Mouse (Mus musculus) MEL (cell line): ENCODE results near the gene Kirrel3. TPM values are rescaled to one million over a fixed set of nuclear protein-coding genes. Genes with fewer than 3 reads are reported as not detected.

Source experiments
- DNase-seq: peaks from one replicate; pipeline ENCODE4 v3.0.0; 2011; ENCODE audit warnings: low read depth, low spot score
- H3K27ac ChIP-seq: 2 replicates; pipeline ENCODE4 v1.5.1; 2012; ENCODE audit warnings: low read depth, mild to moderate bottlenecking, control low read depth, low read length, moderate library complexity; ENCODE audit not compliant: control insufficient read depth
- H3K27me3 ChIP-seq, 2 experiments: fragments of 150-350 bp in 1 of 2; sonication (generic) in 1 of 2; 2 replicates each; pipeline ENCODE4 v1.6.1; 2012; ENCODE audit warnings: low read length in 2 of 2, mild to moderate bottlenecking in 2 of 2, improper control_type of control experiment in 1 of 2, moderate library complexity in 1 of 2; ENCODE audit not compliant: insufficient read depth in 2 of 2, control insufficient read depth in 1 of 2
- H3K36me3 ChIP-seq, 2 experiments: 2 replicates each; pipeline ENCODE4 v1.6.1; 2012 to 2014; ENCODE audit warnings: low read length in 2 of 2, improper control_type of control experiment in 1 of 2, inconsistent platforms in 1 of 2, mild to moderate bottlenecking in 1 of 2; ENCODE audit not compliant: insufficient read depth in 2 of 2, control insufficient read depth in 1 of 2
- H3K4me1 ChIP-seq, 2 experiments: fragments of 150-350 bp in 1 of 2; sonication (generic) in 1 of 2; 2 replicates each; pipeline ENCODE4 v1.6.1; 2012; ENCODE audit warnings: low read length in 2 of 2, improper control_type of control experiment in 1 of 2, mild to moderate bottlenecking in 1 of 2; ENCODE audit not compliant: insufficient read depth in 2 of 2, control insufficient read depth in 1 of 2
- H3K4me3 ChIP-seq, 2 experiments: fragments of 150-350 bp in 1 of 2; sonication (generic) in 1 of 2; 2 replicates each; pipeline ENCODE4 v1.5.1; 2012; ENCODE audit warnings: low read depth in 2 of 2, low read length in 2 of 2, mild to moderate bottlenecking in 2 of 2, moderate library complexity in 2 of 2, control low read depth in 1 of 2, improper control_type of control experiment in 1 of 2; ENCODE audit not compliant: control insufficient read depth in 1 of 2, insufficient read depth in 1 of 2
- H3K79me2 ChIP-seq: 2 replicates; pipeline ENCODE4 v1.6.1; 2012; ENCODE audit warnings: mild to moderate bottlenecking, low read length, moderate library complexity; ENCODE audit not compliant: control insufficient read depth, poor library complexity, insufficient read depth
- H3K9ac ChIP-seq: 2 replicates; pipeline ENCODE4 v1.6.1; 2012; ENCODE audit warnings: low read depth, mild to moderate bottlenecking, control low read depth, low read length, moderate library complexity; ENCODE audit not compliant: control insufficient read depth, poor library complexity, severe bottlenecking
- H3K9me3 ChIP-seq: fragments of 150-350 bp; sonication (generic); replicated peaks from 2 replicates; pipeline ENCODE4 v1.6.1; 2012; ENCODE audit warnings: mild to moderate bottlenecking, low read length, improper control_type of control experiment, moderate library complexity; ENCODE audit not compliant: insufficient read depth
- BHLHE40 ChIP-seq: IDR thresholded peaks from 2 replicates; pipeline ENCODE4 v1.6.1; 2012; ENCODE audit warnings: low read depth, mild to moderate bottlenecking, inconsistent platforms, low read length, improper control_type of control experiment, borderline replicate concordance
- CHD2 ChIP-seq: IDR thresholded peaks from 2 replicates; pipeline ENCODE4 v1.6.1; 2011; ENCODE audit warnings: low read length, improper control_type of control experiment
- CTCF ChIP-seq, 3 experiments: IDR thresholded peaks in 2 of 3; conservative IDR thresholded peaks in 1 of 3; 2 replicates each; pipeline ENCODE4 v1.5.1; 2011 to 2012; ENCODE audit warnings: low read length in 3 of 3, low read depth in 2 of 3, mild to moderate bottlenecking in 2 of 3, improper control_type of control experiment in 1 of 3, inconsistent platforms in 1 of 3, mixed read lengths in 1 of 3, moderate library complexity in 1 of 3; ENCODE audit not compliant: control insufficient read depth in 1 of 3, insufficient read depth in 1 of 3, poor library complexity in 1 of 3, severe bottlenecking in 1 of 3
- ELF1 ChIP-seq: IDR thresholded peaks from 2 replicates; pipeline ENCODE4 v1.6.1; 2014; ENCODE audit warnings: low read depth, mild to moderate bottlenecking, inconsistent platforms, low read length, improper control_type of control experiment, moderate library complexity
- EP300 ChIP-seq, 2 experiments: IDR thresholded peaks; 2 replicates each; pipeline ENCODE4 v1.6.1; 2011; ENCODE audit warnings: improper control_type of control experiment in 2 of 2, low read length in 2 of 2, low read depth in 1 of 2, mild to moderate bottlenecking in 1 of 2
- GABPA ChIP-seq: IDR thresholded peaks from 2 replicates; pipeline ENCODE4 v1.6.1; 2012; ENCODE audit warnings: low read depth, mild to moderate bottlenecking, inconsistent platforms, low read length, improper control_type of control experiment, moderate library complexity
- JUND ChIP-seq: IDR thresholded peaks from 2 replicates; pipeline ENCODE4 v1.6.1; 2011; ENCODE audit warnings: low read depth, mild to moderate bottlenecking, improper control_type of control experiment, low read length
- KAT2A ChIP-seq: conservative IDR thresholded peaks from 2 replicates; pipeline ENCODE4 v1.6.1; 2012; ENCODE audit warnings: low read depth, low read length, improper control_type of control experiment, inconsistent platforms
- MAX ChIP-seq: IDR thresholded peaks from 2 replicates; pipeline ENCODE4 v1.6.1; 2011; ENCODE audit warnings: low read length, improper control_type of control experiment
- MAZ ChIP-seq: IDR thresholded peaks from 2 replicates; pipeline ENCODE4 v1.6.1; 2012; ENCODE audit warnings: low read depth, mild to moderate bottlenecking, inconsistent platforms, low read length, improper control_type of control experiment
- MEF2A ChIP-seq: IDR thresholded peaks from 2 replicates; pipeline ENCODE4 v1.6.1; 2014; ENCODE audit warnings: low read depth, mild to moderate bottlenecking, inconsistent platforms, low read length, improper control_type of control experiment; ENCODE audit not compliant: poor library complexity, insufficient replicate concordance, severe bottlenecking; ENCODE audit errors: extremely low read depth
- MXI1 ChIP-seq: IDR thresholded peaks from 2 replicates; pipeline ENCODE4 v1.6.1; 2011; ENCODE audit warnings: mild to moderate bottlenecking, low read depth, low read length, improper control_type of control experiment
- MYB ChIP-seq: IDR thresholded peaks from 2 replicates; pipeline ENCODE4 v1.6.1; 2011; ENCODE audit warnings: mild to moderate bottlenecking, low read depth, low read length, improper control_type of control experiment
- MYC ChIP-seq: IDR thresholded peaks from 2 replicates; pipeline ENCODE4 v1.6.1; 2011; ENCODE audit warnings: low read depth, mild to moderate bottlenecking, low read length, improper control_type of control experiment, moderate library complexity
- NELFE ChIP-seq: IDR thresholded peaks from 2 replicates; pipeline ENCODE4 v1.6.1; 2011; ENCODE audit warnings: low read depth, low read length, improper control_type of control experiment
- POLR2A ChIP-seq, 2 experiments: IDR thresholded peaks; 2 replicates each; pipeline ENCODE4 v1.6.1; 2011 to 2012; ENCODE audit warnings: low read length in 2 of 2, mild to moderate bottlenecking in 2 of 2, control low read depth in 1 of 2, improper control_type of control experiment in 1 of 2, low read depth in 1 of 2, moderate library complexity in 1 of 2; ENCODE audit not compliant: control insufficient read depth in 1 of 2, insufficient read depth in 1 of 2, poor library complexity in 1 of 2
- POLR2AphosphoS2 ChIP-seq: IDR thresholded peaks from 2 replicates; pipeline ENCODE4 v1.6.1; 2011; ENCODE audit warnings: low read length, improper control_type of control experiment
- RCOR1 ChIP-seq: IDR thresholded peaks from 2 replicates; pipeline ENCODE4 v1.6.1; 2012; ENCODE audit warnings: low read depth, mild to moderate bottlenecking, inconsistent platforms, low read length, improper control_type of control experiment
- SIN3A ChIP-seq: IDR thresholded peaks from 2 replicates; pipeline ENCODE4 v1.6.1; 2012; ENCODE audit warnings: low read length, improper control_type of control experiment, inconsistent platforms
- SMC3 ChIP-seq: IDR thresholded peaks from 2 replicates; pipeline ENCODE4 v1.6.1; 2011; ENCODE audit warnings: low read depth, low read length, improper control_type of control experiment
- TAL1 ChIP-seq: IDR thresholded peaks from 2 replicates; pipeline ENCODE4 v1.6.1; 2012; ENCODE audit warnings: mild to moderate bottlenecking, inconsistent platforms, low read length, moderate library complexity, mixed read lengths
- TBP ChIP-seq: IDR thresholded peaks from 2 replicates; pipeline ENCODE4 v1.8.0; 2011; ENCODE audit warnings: low read depth, low read length, improper control_type of control experiment
- USF1 ChIP-seq: IDR thresholded peaks from 2 replicates; pipeline ENCODE4 v1.6.1; 2014; ENCODE audit warnings: low read depth, mild to moderate bottlenecking, inconsistent platforms, low read length, improper control_type of control experiment, moderate library complexity
- USF2 ChIP-seq, 2 experiments: IDR thresholded peaks; 2 replicates each; pipeline ENCODE4 v1.6.1; 2011 to 2012; ENCODE audit warnings: improper control_type of control experiment in 2 of 2, low read length in 2 of 2, borderline replicate concordance in 1 of 2, inconsistent platforms in 1 of 2, low read depth in 1 of 2, mild to moderate bottlenecking in 1 of 2; ENCODE audit not compliant: insufficient read depth in 1 of 2
- ZC3H11A ChIP-seq: IDR thresholded peaks from 2 replicates; pipeline ENCODE4 v1.6.1; 2012; ENCODE audit warnings: low read depth, mild to moderate bottlenecking, inconsistent platforms, low read length, improper control_type of control experiment
- ZKSCAN1 ChIP-seq: IDR thresholded peaks from 2 replicates; pipeline ENCODE4 v1.6.1; 2012; ENCODE audit warnings: low read depth, mild to moderate bottlenecking, inconsistent platforms, low read length, improper control_type of control experiment, moderate library complexity
- ZMIZ1 ChIP-seq: IDR thresholded peaks from 2 replicates; pipeline ENCODE4 v1.6.1; 2012; ENCODE audit warnings: low read depth, mild to moderate bottlenecking, inconsistent platforms, low read length, improper control_type of control experiment, moderate library complexity
- polyA plus RNA-seq, 2 experiments: library from polyadenylated mRNA; stranded (reverse) in 1 of 2; unstranded in 1 of 2; fragments of >175 nt in 1 of 2; fragments of >200 nt in 1 of 2; gene quantifications; 2 replicates each; pipeline versions ENCODE4 v1.2.1 to v1.2.4; 2012; ENCODE audit warnings: low replicate concordance in 2 of 2, low read depth in 1 of 2; ENCODE audit not compliant: insufficient read length in 2 of 2, insufficient read depth in 1 of 2, missing spikeins in 1 of 2
- total RNA-seq: library from RNA; depleted of rRNA; stranded (reverse); fragments of 300-350 nt; gene quantifications from 2 replicates; pipeline ENCODE4 v1.2.3, GENCODE M21; 2012

Gene Kirrel3
- total and polyA plus RNA-seq, 3 experiments = 0.06 TPM; not detected in 2

DNA sequence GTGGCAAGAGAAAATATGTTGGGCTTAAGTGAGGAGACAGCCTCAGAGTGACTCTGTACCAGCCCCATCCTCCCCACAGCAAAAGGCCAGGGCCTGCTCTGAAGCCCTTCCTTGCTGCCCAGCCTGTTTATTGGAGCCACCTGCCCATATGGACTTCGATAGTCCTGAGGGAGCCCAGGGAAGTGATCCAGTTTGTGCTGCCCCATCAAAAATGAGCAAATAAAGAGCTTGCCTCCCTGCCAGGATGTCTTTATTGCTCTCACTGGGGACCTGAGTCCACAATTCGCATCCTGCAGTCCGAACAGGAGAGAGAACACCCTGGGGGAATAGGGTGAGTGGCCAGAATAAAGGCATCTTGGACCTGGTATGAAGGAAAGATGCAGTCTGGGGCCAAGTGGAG is 143.1 kb downstream of the Kirrel3 start:
- no peaks in the 10 kb centered on the region for H3K27me3 ChIP-seq
- no peaks in the 10 kb centered on the region for H3K79me2 ChIP-seq
- H3K9me3 ChIP-seq = no peaks in the 10 kb centered on the region
- H3K9ac ChIP-seq = no peak overlapping the region
- no peaks in the 10 kb centered on the region for H3K4me1 ChIP-seq
- no peak for DNase-seq
- no peak overlapping the region for H3K4me3 ChIP-seq
- TF ChIP-seq ZC3H11A (no peak), NELFE (no peak), SMC3 (no peak), TBP (no peak), ZKSCAN1 (no peak), MYC (no peak), GABPA (no peak), RCOR1 (no peak), POLR2AphosphoS2 (no peak), CTCF (IDR thresholded peaks at IDR 0.05 in 2 of 3, conservative IDR thresholded peaks at IDR 0.05 in 1 of 3; ENCODE audit: control insufficient read depth in 1 of 3, insufficient read depth in 1 of 3, low read depth in 2 of 3, low read length in 3 of 3, poor library complexity in 1 of 3, severe bottlenecking in 1 of 3) (no peak), JUND (no peak), SIN3A (no peak), MYB (no peak), MEF2A (no peak), MXI1 (no peak)
- H3K36me3 ChIP-seq = no peaks in the 10 kb centered on the region
- no peak overlapping the region for H3K27ac ChIP-seq

DNA sequence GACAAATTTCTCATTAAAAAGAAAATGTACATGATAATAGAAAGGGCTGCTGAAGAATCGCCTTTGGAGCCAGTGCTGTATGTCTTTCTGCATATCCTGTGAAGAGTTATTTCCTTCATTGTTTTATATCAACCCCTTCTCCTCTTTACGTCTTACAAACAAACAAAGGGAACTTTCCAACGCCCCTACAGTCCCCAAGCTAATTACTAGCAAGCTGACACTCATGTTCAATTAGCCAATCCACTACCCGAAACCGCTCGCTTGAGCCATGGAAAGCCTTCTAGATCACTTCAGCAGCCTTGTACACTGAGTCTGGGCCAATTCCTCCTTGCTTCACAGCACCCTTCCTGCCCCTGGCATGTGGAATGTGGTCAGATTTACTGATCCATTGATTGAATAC is 150.0 kb downstream of the Kirrel3 start:
- Histone ChIP-seq H3K4me3 (no peak overlapping the region), H3K27ac (no peak overlapping the region), H3K9me3 (no peaks in the 10 kb centered on the region), H3K27me3 (no peaks in the 10 kb centered on the region), H3K36me3 (no peaks in the 10 kb centered on the region), H3K79me2 (no peaks in the 10 kb centered on the region), H3K4me1 (no peaks in the 10 kb centered on the region), H3K9ac (no peak overlapping the region)
- no peak for TF ChIP-seq USF1
- TF ChIP-seq ELF1 = no peak
- no peak for TF ChIP-seq MAX
- TF ChIP-seq MYC = no peak
- no peak for TF ChIP-seq TAL1
- TF ChIP-seq ZMIZ1 = no peak
- TF ChIP-seq MEF2A = no peak
- TF ChIP-seq BHLHE40 = no peak
- TF ChIP-seq POLR2AphosphoS2 = no peak
- no peak for TF ChIP-seq USF2 (IDR thresholded peaks at IDR 0.05; ENCODE audit: borderline replicate concordance in 1 of 2, insufficient read depth in 1 of 2, low read depth in 1 of 2, low read length in 2 of 2)
- no peak for TF ChIP-seq CHD2
- no peak for TF ChIP-seq JUND
- TF ChIP-seq ZKSCAN1 = no peak
- no peak for TF ChIP-seq EP300 (IDR thresholded peaks at IDR 0.05; ENCODE audit: low read depth in 1 of 2, low read length in 2 of 2)
- TF ChIP-seq KAT2A = no peak
- no peak for TF ChIP-seq MAZ
- no peak for TF ChIP-seq POLR2A (IDR thresholded peaks at IDR 0.05; ENCODE audit: control insufficient read depth in 1 of 2, insufficient read depth in 1 of 2, low read depth in 1 of 2, low read length in 2 of 2, poor library complexity in 1 of 2)
- TF ChIP-seq RCOR1 = no peak
- TF ChIP-seq GABPA = no peak
- DNase-seq = no peak
